In genomic region chr19:5742241-5742641, GRCm38 (mm10) we compare ENCODE assay signal across 8 mouse cellular contexts. TPM values are rescaled to one million over a fixed set of nuclear protein-coding genes. Genes with fewer than 3 reads are reported as not detected.
DNase-seq lines count a peak whose midpoint lies in the region; ATAC-seq and TF ChIP-seq lines count a peak whose summit lies in the region.

No protein-coding gene starts in this region.

- peak overlapping the region; percentile 69 for H3K27ac ChIP-seq in left cerebral cortex, adult 2 months
- peak overlapping the region; percentile 93 for H3K27ac ChIP-seq in embryonic facial prominence, embryonic 15.5 days (replicated peaks)
- H3K27ac ChIP-seq in intestine, embryonic 16.5 days (ENCODE audit: low read length), result peak overlapping the region; percentile 92

- TF ChIP-seq CTCF in left cerebral cortex, adult 2 months (IDR thresholded peaks at IDR 0.05), result no peak

- peaks cover 20% of the 10 kb centered on the region; the same call in 1 of the 2 replicates for H3K27me3 ChIP-seq in embryonic facial prominence, embryonic 15.5 days
- peaks cover 5% of the 10 kb centered on the region; the same call in 1 of the 2 replicates for H3K27me3 ChIP-seq in intestine, embryonic 16.5 days (replicated peaks; ENCODE audit: control insufficient read depth, insufficient read depth, low read length)
- no peaks in the 10 kb centered on the region for H3K27me3 ChIP-seq in myocyte (ENCODE audit: control insufficient read depth, insufficient read depth, insufficient read length)

- no peak for TF ChIP-seq POLR2A in myocyte (IDR thresholded peaks at IDR 0.05; ENCODE audit: insufficient read length, low read depth)

- H3K9me3 ChIP-seq in embryonic facial prominence, embryonic 15.5 days (replicated peaks), result no peaks in the 10 kb centered on the region
- no peaks in the 10 kb centered on the region for H3K9me3 ChIP-seq in intestine, embryonic 16.5 days (ENCODE audit: control insufficient read depth, low read length)

- H3ac ChIP-seq in myocyte (ENCODE audit: control insufficient read depth, insufficient read length), result peak overlapping the region; percentile 50

- 1% methylated on average over 32 of the region's 32 CpGs for WGBS in embryonic facial prominence, embryonic 15.5 days
- WGBS in intestine, embryonic 16.5 days, result 3% methylated on average over 32 of the region's 32 CpGs

- peaks cover 56% of the 10 kb centered on the region for H3K4me1 ChIP-seq in embryonic facial prominence, embryonic 15.5 days
- H3K4me1 ChIP-seq in intestine, embryonic 16.5 days (ENCODE audit: control insufficient read depth, insufficient read depth, low read length), result peaks cover 38% of the 10 kb centered on the region

- H3K4me2 ChIP-seq in embryonic facial prominence, embryonic 15.5 days (replicated peaks), result peak overlapping the region; percentile 90
- H3K4me2 ChIP-seq in intestine, embryonic 16.5 days (ENCODE audit: low read depth, low read length), result peak overlapping the region; percentile 97
- peak overlapping the region; percentile 91 for H3K4me2 ChIP-seq in myocyte (ENCODE audit: low read depth)

- H3K9ac ChIP-seq in embryonic facial prominence, embryonic 15.5 days, result peak overlapping the region; percentile 71
- peak overlapping the region; percentile 88 for H3K9ac ChIP-seq in intestine, embryonic 16.5 days (ENCODE audit: low read depth, low read length)

- intact Hi-C loops in left cerebral cortex, adult 2 months (cut with DNase I), result no loop called here
- intact Hi-C loops in left cerebral cortex, postnatal 25 days (cut with DNase I), result no loop called here

- peak overlapping the region; percentile 66 for H3K4me3 ChIP-seq in left cerebral cortex, adult 2 months
- H3K4me3 ChIP-seq in embryonic facial prominence, embryonic 15.5 days (replicated peaks), result peak overlapping the region; percentile 73
- peak overlapping the region; percentile 78 for H3K4me3 ChIP-seq in intestine, embryonic 16.5 days (ENCODE audit: low read length)
- H3K4me3 ChIP-seq in myocyte, result peak overlapping the region; percentile 76

- H3K79me2 ChIP-seq in myocyte (ENCODE audit: control insufficient read depth, insufficient read depth), result peaks cover 19% of the 10 kb centered on the region

- peaks cover 4% of the 10 kb centered on the region; the same call in 1 of the 2 replicates for H3K36me3 ChIP-seq in embryonic facial prominence, embryonic 15.5 days
- H3K36me3 ChIP-seq in intestine, embryonic 16.5 days (ENCODE audit: control insufficient read depth, insufficient read depth, low read length), result no peaks in the 10 kb centered on the region
- no peaks in the 10 kb centered on the region for H3K36me3 ChIP-seq in myocyte (ENCODE audit: control insufficient read depth, insufficient read depth)

- peak; percentile 9; the same call in 1 of the 2 replicates for ATAC-seq in embryonic facial prominence, embryonic 15.5 days (ENCODE audit: insufficient number of reproducible peaks, low FRiP score, low TSS enrichment, low read depth)
- peak; percentile 16; the same call in 1 of the 2 replicates for ATAC-seq in intestine, embryonic 16.5 days

- no peak for DNase-seq in left cerebral cortex, adult 2 months (ENCODE audit: extremely low spot score in 1 of 2, low spot score in 2 of 2)
- no peak for DNase-seq in left cerebral cortex, postnatal 25 days (ENCODE audit: low spot score in 2 of 2)
- no peak for DNase-seq in urinary bladder, adult 18-20 months (ENCODE audit: low spot score in 2 of 2)
- no peak for DNase-seq in thymus, postnatal 14 days
- DNase-seq in spleen, postnatal 36 days (ENCODE audit: low spot score in 2 of 2), result no peak

TF ChIP-seq in myocyte, 11 proteins besides CTCF, POLR2A, EP300 and RAD21:
- TF ChIP-seq REST (IDR thresholded peaks at IDR 0.05; ENCODE audit: insufficient read depth, insufficient read length), result no peak
- peak in 1 of 3 experiments; percentile 2 for TF ChIP-seq MYOG (IDR thresholded peaks at IDR 0.05; ENCODE audit: control insufficient read depth in 1 of 3, insufficient read depth in 1 of 3, insufficient read length in 2 of 3, low read depth in 2 of 3)
- no peak for TF ChIP-seq TCF3 (IDR thresholded peaks at IDR 0.05; ENCODE audit: insufficient read length, low read depth)
- TF ChIP-seq MAX (IDR thresholded peaks at IDR 0.05; ENCODE audit: low read depth), result no peak
- peak in 1 of 3 experiments; percentile 20 for TF ChIP-seq MYOD1 (IDR thresholded peaks at IDR 0.05; ENCODE audit: control insufficient read depth in 1 of 3, insufficient read length in 2 of 3, low read depth in 2 of 3)
- TF ChIP-seq POLR2AphosphoS2 (IDR thresholded peaks at IDR 0.05; ENCODE audit: insufficient read length, low read depth), result no peak

RNA-seq across cellular contexts. Expression of gene Ltbp3, which starts 1.5 kb away (rescaled TPM):
- 10 to 100 TPM; 38.9 to 43.1 TPM for total RNA-seq in left cerebral cortex, adult 2 months (2021)
- 10 to 100 TPM; 27.0 to 31.6 TPM for total RNA-seq in left cerebral cortex, postnatal 25 days (2021)
- polyA plus RNA-seq in embryonic facial prominence, embryonic 15.5 days (2015; fragmentation: Nextera tagmentation; extraction: Ambion mirVana), result 52.5 and 53.5 TPM in 2 replicates
- polyA plus RNA-seq in intestine, embryonic 16.5 days (2015; fragmentation: Nextera tagmentation; extraction: Ambion mirVana), result 14.0 and 20.8 TPM in 2 replicates
- 100 TPM for polyA plus RNA-seq in myocyte (2012; fragmentation: generic; extraction: Trizol)

RNA-seq across cellular contexts. Expression of gene Fam89b, which starts 12.8 kb away (rescaled TPM):
- 10 to 100 TPM; 27.5 to 32.4 TPM for total RNA-seq in left cerebral cortex, adult 2 months (2021)
- total RNA-seq in left cerebral cortex, postnatal 25 days (2021), result 10 to 100 TPM; 30.0 to 30.2 TPM
- 110 and 111 TPM in 2 replicates for polyA plus RNA-seq in embryonic facial prominence, embryonic 15.5 days (2015; fragmentation: Nextera tagmentation; extraction: Ambion mirVana)
- 56.6 and 57.8 TPM in 2 replicates for polyA plus RNA-seq in intestine, embryonic 16.5 days (2015; fragmentation: Nextera tagmentation; extraction: Ambion mirVana)
- 77.4 TPM for polyA plus RNA-seq in myocyte (2012; fragmentation: generic; extraction: Trizol)

RNA-seq across cellular contexts. Expression of gene Ehbp1l1, which starts 16.1 kb away (rescaled TPM):
- total RNA-seq in left cerebral cortex, adult 2 months (2021), result 10 to 100 TPM; 21.1 to 30.7 TPM
- 10 to 100 TPM; 24.6 to 27.3 TPM for total RNA-seq in left cerebral cortex, postnatal 25 days (2021)
- 32.4 and 35.9 TPM in 2 replicates for polyA plus RNA-seq in embryonic facial prominence, embryonic 15.5 days (2015; fragmentation: Nextera tagmentation; extraction: Ambion mirVana)
- 48.6 and 49.7 TPM in 2 replicates for polyA plus RNA-seq in intestine, embryonic 16.5 days (2015; fragmentation: Nextera tagmentation; extraction: Ambion mirVana)
- polyA plus RNA-seq in myocyte (2012; fragmentation: generic; extraction: Trizol), result 97.4 TPM

RNA-seq across cellular contexts. Expression of gene Scyl1, which starts 29.0 kb away (rescaled TPM):
- 10 to 100 TPM; 92.0 to 98.0 TPM for total RNA-seq in left cerebral cortex, adult 2 months (2021)
- 10 to 100 TPM; 82.0 to 86.8 TPM for total RNA-seq in left cerebral cortex, postnatal 25 days (2021)
- polyA plus RNA-seq in embryonic facial prominence, embryonic 15.5 days (2015; fragmentation: Nextera tagmentation; extraction: Ambion mirVana), result 81.4 and 81.8 TPM in 2 replicates
- 58.9 and 64.3 TPM in 2 replicates for polyA plus RNA-seq in intestine, embryonic 16.5 days (2015; fragmentation: Nextera tagmentation; extraction: Ambion mirVana)
- polyA plus RNA-seq in myocyte (2012; fragmentation: generic; extraction: Trizol), result 73.5 TPM

RNA-seq across cellular contexts. Expression of gene Kcnk7, which starts 38.1 kb away (rescaled TPM):
- not detected for total RNA-seq in left cerebral cortex, adult 2 months (2021)
- total RNA-seq in left cerebral cortex, postnatal 25 days (2021), result not detected
- 3.8 TPM in 2 replicates for polyA plus RNA-seq in embryonic facial prominence, embryonic 15.5 days (2015; fragmentation: Nextera tagmentation; extraction: Ambion mirVana)
- 0.13 and 0.34 TPM in 2 replicates for polyA plus RNA-seq in intestine, embryonic 16.5 days (2015; fragmentation: Nextera tagmentation; extraction: Ambion mirVana)
- polyA plus RNA-seq in myocyte (2012; fragmentation: generic; extraction: Trizol), result 0.12 TPM
